Mouse (Mus musculus): ENCODE data around the gene Ccdc186.
"Not testable (repeated sequence)": the region's sequence is repeated elsewhere in the genome, so short reads cannot be mapped to it uniquely, and the experiment has no call there.

The Ccdc186 gene

GRCm38 (mm10) chr19:56800930-56801655, 20.9 kb downstream of the Ccdc186 start:
- no peak for DNase-seq

GRCm38 (mm10) chr19:56800226-56800625, 21.8 kb downstream of the Ccdc186 start:
- no peak for DNase-seq

- no peak for DNase-seq
Observed at GRCm38 (mm10) chr19:56797376-56797775, 24.6 kb downstream of the Ccdc186 start.

- no peak for DNase-seq
Observed at GRCm38 (mm10) chr19:56788952-56789351, 33.0 kb downstream of the Ccdc186 start.

- DNase-seq: no peak
Observed at GRCm38 (mm10) chr19:56787911-56788310, 34.1 kb downstream of the Ccdc186 start.

- DNase-seq: not testable (repeated sequence)
Observed at GRCm38 (mm10) chr19:56778532-56778931, 43.5 kb downstream of the Ccdc186 start.

GRCm38 (mm10) chr19:56776719-56777382, 45.1 kb downstream of the Ccdc186 start:
- DNase-seq: peak; percentile 41

GRCm38 (mm10) chr19:56775893-56776718, 45.9 kb downstream of the Ccdc186 start:
- DNase-seq: peak; percentile 11

GRCm38 (mm10) chr19:56774971-56775892, 46.8 kb downstream of the Ccdc186 start:
- peak; percentile 8 for DNase-seq

- no peak for DNase-seq
Observed at GRCm38 (mm10) chr19:56774408-56774962, 47.5 kb downstream of the Ccdc186 start.

GRCm38 (mm10) chr19:56773393-56773971, 48.5 kb downstream of the Ccdc186 start:
- no peak for DNase-seq

- no peak for DNase-seq
Observed at GRCm38 (mm10) chr19:56772158-56772557, 49.8 kb downstream of the Ccdc186 start.

- no peak for DNase-seq
Observed at GRCm38 (mm10) chr19:56769024-56769423, 53.0 kb downstream of the Ccdc186 start.

- DNase-seq: no peak
Observed at GRCm38 (mm10) chr19:56762686-56763085, 59.3 kb downstream of the Ccdc186 start.

- no peak for DNase-seq
Observed at GRCm38 (mm10) chr19:56761727-56762126, 60.3 kb downstream of the Ccdc186 start.

GRCm38 (mm10) chr19:56761096-56761495, 60.9 kb downstream of the Ccdc186 start:
- DNase-seq: no peak

GRCm38 (mm10) chr19:56760306-56760940, 61.6 kb downstream of the Ccdc186 start:
- DNase-seq: no peak

GRCm38 (mm10) chr19:56759740-56760139, 62.2 kb downstream of the Ccdc186 start:
- no peak for DNase-seq

- DNase-seq: no peak
Observed at GRCm38 (mm10) chr19:56758311-56758710, 63.7 kb downstream of the Ccdc186 start.

- no peak for DNase-seq
Observed at GRCm38 (mm10) chr19:56756412-56756811, 65.6 kb downstream of the Ccdc186 start.

GRCm38 (mm10) chr19:56754456-56754855, 67.5 kb downstream of the Ccdc186 start:
- DNase-seq: not testable (repeated sequence)
